Mouse (Mus musculus) E14TG2a.4 (cell line): ENCODE measurements around the gene Syt8.

Source experiments
- H3K27me3 ChIP-seq: 2 replicates; pipeline ENCODE4 v1.6.1; 2014; ENCODE audit warnings: low read length, control low read depth; ENCODE audit not compliant: insufficient read depth
- H3K36me3 ChIP-seq: 2 replicates; pipeline ENCODE4 v1.6.1; 2014; ENCODE audit warnings: low read length, control low read depth; ENCODE audit not compliant: insufficient read depth
- H3K4me1 ChIP-seq: replicated peaks from 2 replicates; pipeline ENCODE4 v1.6.1; 2014; ENCODE audit warnings: low read depth, low read length, control low read depth
- H3K4me3 ChIP-seq: replicated peaks from 2 replicates; pipeline ENCODE4 v1.5.1; 2014; ENCODE audit warnings: mild to moderate bottlenecking, low read length
- H3K9me3 ChIP-seq: 2 replicates; pipeline ENCODE4 v1.6.1; 2014; ENCODE audit warnings: low read length, control low read depth
- CTCF ChIP-seq: conservative IDR thresholded peaks from 2 replicates; pipeline ENCODE4 v1.5.1; 2014; ENCODE audit warnings: low read length
- NANOG ChIP-seq: IDR thresholded peaks from 2 replicates; pipeline ENCODE4 v1.6.1; 2014; ENCODE audit warnings: borderline replicate concordance, low read length, mixed read lengths
- POU5F1 ChIP-seq: IDR thresholded peaks from 2 replicates; pipeline ENCODE4 v1.6.1; 2014; ENCODE audit warnings: low read length, borderline replicate concordance

Gene Syt8

GRCm38 (mm10) chr7:142391108-142391507 lies 43.5 kb upstream of the Syt8 start:
- Histone ChIP-seq H3K27me3 (peaks cover 10% of the 10 kb centered on the region), H3K4me1 (peaks cover 41% of the 10 kb centered on the region), H3K36me3 (peaks cover 5% of the 10 kb centered on the region), H3K9me3 (no peaks in the 10 kb centered on the region), H3K4me3 (no peak overlapping the region)
- no peak for TF ChIP-seq NANOG

DNA sequence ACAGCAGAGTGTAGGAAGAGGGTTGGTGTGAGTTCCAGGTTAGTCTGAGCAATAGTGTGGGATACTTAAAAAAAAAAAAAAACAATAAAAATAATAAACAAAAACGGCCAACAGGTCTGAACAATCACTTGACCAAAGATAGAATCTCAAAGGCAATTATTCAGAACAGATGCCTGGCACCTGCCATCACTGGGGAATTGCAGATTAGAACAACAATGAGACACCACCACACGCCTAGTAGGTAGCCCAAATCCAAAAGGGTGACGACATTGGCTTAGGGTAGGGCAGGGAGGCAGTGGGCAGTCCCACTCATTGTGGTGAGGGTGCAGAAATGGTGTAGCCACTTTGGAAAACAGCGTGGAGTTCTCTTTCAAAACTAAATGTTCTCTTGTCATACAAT lies 43.0 kb upstream of the Syt8 start:
- Histone ChIP-seq H3K4me3 (no peak overlapping the region), H3K36me3 (no peaks in the 10 kb centered on the region), H3K4me1 (peaks cover 36% of the 10 kb centered on the region), H3K9me3 (no peaks in the 10 kb centered on the region), H3K27me3 (peaks cover 12% of the 10 kb centered on the region)
- TF ChIP-seq POU5F1: no peak
- no peak for TF ChIP-seq CTCF
- TF ChIP-seq NANOG: no peak

DNA sequence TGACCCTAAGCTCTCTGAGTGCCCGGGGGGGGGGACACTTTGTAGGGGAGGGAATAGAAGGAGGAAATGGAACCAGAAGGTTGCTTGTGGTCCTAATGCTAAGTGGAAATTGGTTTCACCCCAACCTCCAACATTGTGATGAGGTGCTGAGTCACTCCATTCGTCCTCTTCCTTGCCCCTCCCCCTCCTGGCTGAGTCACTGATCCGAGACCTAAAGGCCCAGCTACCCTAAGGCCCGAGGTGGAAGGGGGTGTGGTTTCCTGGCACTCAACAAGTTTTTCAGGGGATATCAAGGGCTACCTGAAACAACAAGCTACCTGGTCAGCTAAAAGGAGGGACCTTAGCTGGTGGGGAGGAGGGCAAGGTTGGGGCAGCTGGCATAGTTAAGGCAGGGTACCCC lies 41.5 kb upstream of the Syt8 start:
- Histone ChIP-seq H3K4me3 (no peak overlapping the region; the same call in 1 of the 2 replicates), H3K27me3 (peaks cover 22% of the 10 kb centered on the region), H3K9me3 (no peaks in the 10 kb centered on the region), H3K4me1 (peaks cover 29% of the 10 kb centered on the region), H3K36me3 (no peaks in the 10 kb centered on the region)
- no peak for TF ChIP-seq CTCF
- TF ChIP-seq POU5F1: no peak
- no peak for TF ChIP-seq NANOG

GRCm38 (mm10) chr7:142394261-142395190 lies 40.1 kb upstream of the Syt8 start:
- Histone ChIP-seq H3K36me3 (no peaks in the 10 kb centered on the region), H3K9me3 (no peaks in the 10 kb centered on the region), H3K4me1 (peaks cover 24% of the 10 kb centered on the region), H3K4me3 (no peak overlapping the region), H3K27me3 (peaks cover 31% of the 10 kb centered on the region)
- TF ChIP-seq CTCF (no peak), NANOG (no peak), POU5F1 (no peak)

DNA sequence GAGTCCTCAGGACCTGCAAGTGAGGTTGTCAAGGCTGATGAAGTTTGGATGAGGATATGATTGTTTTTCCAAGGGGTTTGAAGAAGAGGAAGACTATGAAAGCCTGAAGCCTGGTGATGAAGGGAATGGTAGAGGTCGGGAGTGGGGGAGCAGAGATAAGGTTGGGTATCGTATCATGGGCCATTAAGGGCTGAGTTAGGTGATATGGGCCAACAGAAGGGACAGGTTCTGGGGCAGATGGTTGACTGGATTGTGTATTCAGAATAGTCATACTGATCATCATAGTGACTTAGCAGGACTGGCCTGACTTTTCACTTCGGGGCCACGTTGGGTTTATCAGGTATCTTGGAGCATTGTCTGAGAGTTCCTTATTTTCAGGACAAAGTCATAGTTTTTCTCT lies 39.2 kb upstream of the Syt8 start:
- no peaks in the 10 kb centered on the region for H3K9me3 ChIP-seq
- peaks cover 35% of the 10 kb centered on the region for H3K27me3 ChIP-seq
- peaks cover 30% of the 10 kb centered on the region for H3K4me1 ChIP-seq
- no peak overlapping the region for H3K4me3 ChIP-seq
- TF ChIP-seq POU5F1 (no peak), NANOG (no peak), CTCF (no peak)
- H3K36me3 ChIP-seq: no peaks in the 10 kb centered on the region

DNA sequence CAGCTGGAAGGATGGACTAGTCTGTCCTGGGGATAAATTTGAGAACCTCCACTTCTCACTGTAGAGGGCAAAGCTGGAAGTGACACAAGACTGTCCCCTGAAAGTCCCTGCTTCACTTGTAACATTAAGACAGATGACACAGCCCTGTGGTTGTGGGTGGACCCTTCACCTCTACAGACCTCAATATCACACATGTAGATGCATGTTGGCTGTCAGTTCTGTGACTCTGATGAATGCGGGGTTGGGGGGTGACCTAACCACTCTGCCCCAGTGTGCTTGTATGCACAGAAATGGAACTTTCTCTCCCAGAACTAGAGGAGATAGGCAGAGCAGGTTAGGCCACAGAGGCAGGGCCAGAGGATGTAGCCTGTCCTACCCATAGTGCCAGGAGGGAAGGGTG lies 38.0 kb upstream of the Syt8 start:
- no peaks in the 10 kb centered on the region for H3K9me3 ChIP-seq
- H3K27me3 ChIP-seq: peaks cover 35% of the 10 kb centered on the region
- no peaks in the 10 kb centered on the region for H3K36me3 ChIP-seq
- peaks cover 38% of the 10 kb centered on the region for H3K4me1 ChIP-seq
- TF ChIP-seq POU5F1 (no peak), CTCF (no peak), NANOG (no peak)
- H3K4me3 ChIP-seq: no peak overlapping the region

DNA sequence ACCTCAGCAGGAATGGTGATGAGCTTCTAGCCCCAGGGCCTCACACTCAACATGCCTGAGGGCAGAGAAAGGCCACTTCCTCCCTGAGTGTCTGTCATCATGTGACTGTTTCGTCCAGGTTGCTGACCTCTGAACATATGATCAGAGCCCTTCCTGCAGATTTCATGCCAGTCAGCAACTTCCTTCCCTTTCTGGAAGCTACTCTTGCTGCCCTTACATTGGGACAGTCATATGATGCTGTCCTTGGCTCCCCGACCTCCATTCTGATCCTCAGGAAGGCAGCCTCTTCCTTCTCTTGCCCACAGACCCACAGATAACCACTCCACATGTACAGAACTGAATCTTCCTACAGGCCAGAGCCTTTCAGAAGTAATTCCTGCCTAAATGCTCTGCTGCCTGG lies 36.6 kb upstream of the Syt8 start:
- peaks cover 36% of the 10 kb centered on the region for H3K27me3 ChIP-seq
- H3K4me3 ChIP-seq: no peak overlapping the region
- no peaks in the 10 kb centered on the region for H3K36me3 ChIP-seq
- peaks cover 27% of the 10 kb centered on the region for H3K4me1 ChIP-seq
- H3K9me3 ChIP-seq: no peaks in the 10 kb centered on the region
- no peak for TF ChIP-seq POU5F1
- no peak for TF ChIP-seq NANOG
- no peak for TF ChIP-seq CTCF

DNA sequence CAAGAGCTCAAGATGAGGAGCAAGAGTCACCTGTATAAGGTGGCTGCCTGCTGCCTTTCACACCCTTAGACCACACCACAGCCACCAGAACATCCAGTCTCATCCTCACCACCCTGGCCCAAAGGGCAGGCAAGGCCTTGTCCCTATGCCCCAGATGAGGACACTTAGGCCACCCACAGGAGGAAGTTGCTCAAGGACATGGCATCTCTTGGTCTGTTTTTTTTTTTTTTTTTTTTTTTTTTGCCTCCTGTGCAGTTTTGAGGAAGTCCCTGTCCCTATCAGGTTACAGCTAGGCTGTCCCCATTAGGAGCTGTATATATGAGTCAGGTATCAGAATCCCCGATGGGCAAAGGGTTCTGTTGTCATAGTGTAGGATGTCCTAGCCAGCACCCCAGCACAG lies 35.4 kb upstream of the Syt8 start:
- H3K4me3 ChIP-seq: no peak overlapping the region
- TF ChIP-seq POU5F1 (no peak), CTCF (no peak), NANOG (no peak)
- H3K4me1 ChIP-seq: peaks cover 25% of the 10 kb centered on the region
- H3K27me3 ChIP-seq: peaks cover 37% of the 10 kb centered on the region
- H3K9me3 ChIP-seq: peaks cover under 1% of the 10 kb centered on the region
- H3K36me3 ChIP-seq: no peaks in the 10 kb centered on the region

- H3K36me3 ChIP-seq: no peaks in the 10 kb centered on the region
- H3K27me3 ChIP-seq: peaks cover 31% of the 10 kb centered on the region
- H3K9me3 ChIP-seq: peaks cover 10% of the 10 kb centered on the region
- no peak for TF ChIP-seq POU5F1
- no peak for TF ChIP-seq NANOG
- no peak for TF ChIP-seq CTCF
- no peak overlapping the region for H3K4me3 ChIP-seq
- H3K4me1 ChIP-seq: peaks cover 30% of the 10 kb centered on the region
Measured at GRCm38 (mm10) chr7:142400112-142400749, 34.4 kb upstream of the Syt8 start.
